Mouse (Mus musculus): ENCODE measurements at regions not wholly inside any gene's neighbourhood (a gene's known extent, or its start where the extent isn't known, plus 50 kb on each side); places are given as distances from the start of the nearest gene placed in this dataset.

DNA sequence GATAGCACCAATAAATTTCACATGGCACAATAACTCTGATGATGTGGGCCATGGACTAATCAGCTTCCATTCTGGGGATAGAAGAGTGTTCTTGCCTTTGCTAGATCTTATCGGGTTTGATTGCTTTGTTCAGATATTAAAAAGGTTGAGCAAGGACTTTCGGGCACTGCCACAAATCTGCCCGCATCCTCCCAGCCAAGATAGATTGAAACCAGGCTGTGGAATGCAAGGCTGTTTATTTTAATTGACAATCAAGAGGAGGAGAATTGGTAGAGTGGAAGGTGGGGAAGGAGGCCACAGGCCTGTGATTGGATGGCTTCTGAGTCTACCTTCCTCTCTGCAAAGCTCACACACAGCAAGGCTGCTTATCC lies 106.5 kb upstream of the Cadm1 start:
- Histone ChIP-seq H3K4me1 (peaks cover 45% of the 10 kb centered on the region), H3K9me3 (replicated peaks) (no peaks in the 10 kb centered on the region), H3K27ac (peak overlapping the region; percentile 65), H3K36me3 (no peaks in the 10 kb centered on the region), H3K27me3 (ENCODE audit: low read depth, poor library complexity, severe bottlenecking) (peaks cover 7% of the 10 kb centered on the region; the same call in 1 of the 2 replicates), H3K4me3 (no peak overlapping the region)
- WGBS = 54% methylated on average over 3 of the region's 3 CpGs
- DNase-seq (ENCODE audit: low spot score) = no peak

DNA sequence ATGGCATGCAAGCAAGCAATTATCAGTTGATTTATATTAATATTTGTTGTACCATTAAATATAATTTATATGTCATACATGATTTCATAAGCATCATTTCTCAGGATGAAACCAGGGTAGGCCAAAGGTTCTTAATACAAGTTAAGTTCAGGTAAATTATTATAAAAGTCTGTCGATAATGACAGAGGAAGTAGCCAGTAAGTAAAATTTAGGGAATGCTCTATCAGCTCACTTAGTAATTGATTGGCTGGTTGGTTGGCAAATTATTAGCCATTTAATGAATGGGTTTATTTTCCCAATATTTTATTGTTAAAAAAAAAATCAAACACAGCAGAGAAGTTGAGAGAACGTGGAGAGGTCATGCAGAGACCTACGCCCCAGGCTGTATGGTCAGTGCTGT lies 105.8 kb upstream of the Cadm1 start:
- Histone ChIP-seq H3K9me3 (replicated peaks) (no peaks in the 10 kb centered on the region), H3K4me3 (no peak overlapping the region), H3K4me1 (peaks cover 37% of the 10 kb centered on the region), H3K36me3 (no peaks in the 10 kb centered on the region), H3K27ac (no peak overlapping the region), H3K27me3 (ENCODE audit: low read depth, poor library complexity, severe bottlenecking) (peaks cover 7% of the 10 kb centered on the region; the same call in 1 of the 2 replicates)
- WGBS = 89% methylated on average over 3 of the region's 3 CpGs
- DNase-seq (ENCODE audit: low spot score) = no peak

DNA sequence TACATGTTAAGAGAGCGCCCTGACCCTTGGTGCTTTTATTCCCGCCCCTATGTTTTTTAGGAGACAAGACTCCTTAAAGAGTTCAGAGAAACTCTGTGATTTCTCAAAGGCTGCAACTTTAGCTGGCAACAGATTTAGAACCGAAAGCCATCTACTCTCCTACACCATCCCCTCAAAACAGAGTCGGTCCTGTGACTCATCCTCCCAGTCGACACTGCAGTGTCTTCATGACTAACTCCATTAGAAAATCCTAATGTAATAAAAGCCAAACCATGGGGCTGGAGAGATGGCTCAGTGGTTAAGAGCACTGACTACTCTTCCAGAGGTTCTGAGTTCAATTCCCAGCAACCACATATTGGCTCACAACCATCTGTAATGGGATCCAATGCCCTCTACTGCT lies 103.3 kb upstream of the Cadm1 start:
- Histone ChIP-seq H3K27ac (no peak overlapping the region), H3K4me3 (no peak overlapping the region), H3K36me3 (no peaks in the 10 kb centered on the region), H3K9me3 (replicated peaks) (no peaks in the 10 kb centered on the region), H3K27me3 (ENCODE audit: low read depth, poor library complexity, severe bottlenecking) (no peaks in the 10 kb centered on the region), H3K4me1 (peaks cover 27% of the 10 kb centered on the region)
- DNase-seq (ENCODE audit: low spot score) = no peak
- 93% methylated on average over 5 of the region's 5 CpGs for WGBS

DNA sequence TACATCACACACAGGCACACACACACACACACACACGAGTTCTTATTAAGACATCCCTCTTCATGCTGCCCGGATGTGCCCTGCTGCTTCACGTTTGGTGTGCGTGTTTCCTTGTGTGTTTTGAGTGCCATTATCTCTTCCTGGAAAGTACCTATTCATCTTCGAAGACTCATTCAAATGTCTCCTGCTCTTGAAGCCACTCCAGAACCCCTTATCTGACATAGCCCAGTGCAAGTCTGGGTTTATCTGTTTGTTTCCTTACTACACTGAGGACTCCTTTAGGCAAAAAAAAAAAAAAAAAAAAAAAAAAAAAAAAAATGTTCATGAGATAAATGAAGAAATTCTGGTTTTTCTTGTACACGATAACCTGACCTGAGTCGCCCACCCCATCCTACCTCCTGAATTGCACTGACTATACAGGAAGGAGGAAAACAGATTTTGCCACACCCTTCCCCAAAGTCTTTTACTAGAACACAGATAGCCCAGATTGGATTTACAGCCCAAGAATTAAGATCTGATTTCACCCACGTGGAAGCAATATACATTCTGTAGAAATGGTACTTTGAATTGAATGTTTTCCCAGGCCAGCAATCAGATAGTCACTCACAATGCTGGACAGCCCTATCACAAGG lies 101.1 kb upstream of the Cadm1 start:
- Histone ChIP-seq H3K27me3 (ENCODE audit: low read depth, poor library complexity, severe bottlenecking) (no peaks in the 10 kb centered on the region), H3K4me3 (no peak overlapping the region), H3K27ac (no peak overlapping the region), H3K9me3 (replicated peaks) (no peaks in the 10 kb centered on the region), H3K36me3 (no peaks in the 10 kb centered on the region), H3K4me1 (peaks cover 6% of the 10 kb centered on the region)
- 85% methylated on average over 8 of the region's 8 CpGs for WGBS
- no peak for DNase-seq (ENCODE audit: low spot score)

DNA sequence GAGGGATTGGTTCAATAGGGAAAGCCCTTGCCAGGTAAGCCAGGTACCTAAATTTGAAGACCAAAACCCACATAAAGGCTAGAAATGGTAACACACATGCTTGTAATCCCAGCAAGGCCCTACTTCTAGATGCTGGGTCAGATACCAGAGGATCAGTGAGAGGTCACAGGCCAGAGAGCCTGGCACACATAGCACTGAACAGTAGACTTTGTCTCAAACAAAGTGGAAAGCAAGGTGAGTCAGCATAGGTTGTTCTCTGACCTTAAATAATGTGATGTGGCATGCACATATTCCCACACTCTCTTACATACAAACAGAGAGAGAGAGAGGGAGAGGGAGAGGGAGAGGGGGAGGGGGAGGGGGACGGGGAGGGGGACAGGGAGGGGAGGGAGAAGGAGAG lies 100.3 kb upstream of the Cadm1 start:
- no peak overlapping the region for H3K4me3 ChIP-seq
- no peaks in the 10 kb centered on the region for H3K4me1 ChIP-seq
- no peaks in the 10 kb centered on the region for H3K27me3 ChIP-seq (ENCODE audit: low read depth, poor library complexity, severe bottlenecking)
- no peaks in the 10 kb centered on the region for H3K36me3 ChIP-seq
- no peak overlapping the region for H3K27ac ChIP-seq
- whole genome bisulfite sequencing = no CpG with 5 or more reads among the region's 1 CpGs
- no peak for DNase-seq (ENCODE audit: low spot score)
- no peaks in the 10 kb centered on the region for H3K9me3 ChIP-seq (replicated peaks)

DNA sequence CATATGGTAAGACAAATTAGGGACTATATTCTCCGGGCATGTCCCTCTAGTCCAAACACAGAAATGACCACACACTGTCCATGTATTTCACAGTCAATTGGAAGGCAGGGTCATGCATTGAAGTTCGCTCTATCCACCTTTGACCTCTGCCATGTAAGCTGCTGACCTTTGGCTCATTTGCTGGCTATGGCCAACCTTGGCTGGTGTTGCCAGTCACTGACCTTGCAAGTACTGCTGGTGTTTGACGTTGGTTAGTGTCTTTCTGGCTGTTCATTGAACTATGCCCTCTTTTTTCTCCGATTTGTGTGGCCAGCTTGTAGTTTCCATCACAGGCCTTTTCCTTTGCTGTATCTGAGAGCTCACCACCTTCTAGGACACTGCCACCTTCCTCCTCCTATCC lies 97.3 kb upstream of the Cadm1 start:
- 0 out of 2 replicates have a peak, but pooled peaks cover 4% of the 10 kb centered on the region for H3K4me1 ChIP-seq
- no peaks in the 10 kb centered on the region for H3K9me3 ChIP-seq (replicated peaks)
- H3K27ac ChIP-seq = no peak overlapping the region
- 78% methylated on average over 4 of the region's 4 CpGs for WGBS
- DNase-seq (ENCODE audit: low spot score) = no peak
- no peaks in the 10 kb centered on the region for H3K27me3 ChIP-seq (ENCODE audit: low read depth, poor library complexity, severe bottlenecking)
- no peaks in the 10 kb centered on the region for H3K36me3 ChIP-seq
- H3K4me3 ChIP-seq = no peak overlapping the region

DNA sequence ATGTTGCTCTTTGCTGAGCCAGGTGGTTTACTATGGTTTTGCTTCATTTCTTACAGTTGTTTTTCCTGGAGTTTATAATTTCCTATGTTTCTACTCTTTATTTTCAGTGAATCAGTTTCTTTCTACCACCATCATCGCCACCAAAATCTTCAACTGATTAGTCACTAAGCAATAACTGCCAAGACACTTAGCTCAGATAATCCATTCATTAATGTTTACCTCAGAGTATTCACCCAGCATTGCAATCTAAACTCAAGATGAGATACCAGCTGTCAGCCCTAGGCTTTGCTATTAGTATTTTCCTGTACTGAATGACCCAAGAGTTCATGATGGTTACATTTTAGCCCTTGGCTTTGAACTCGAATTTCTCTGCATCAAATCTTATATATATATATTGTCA lies 96.8 kb upstream of the Cadm1 start:
- H3K27ac ChIP-seq = no peak overlapping the region
- H3K4me3 ChIP-seq = no peak overlapping the region
- no peaks in the 10 kb centered on the region for H3K9me3 ChIP-seq (replicated peaks)
- 0 out of 2 replicates have a peak, but pooled peaks cover 4% of the 10 kb centered on the region for H3K4me1 ChIP-seq
- no peaks in the 10 kb centered on the region for H3K27me3 ChIP-seq (ENCODE audit: low read depth, poor library complexity, severe bottlenecking)
- DNase-seq (ENCODE audit: low spot score) = no peak
- H3K36me3 ChIP-seq = no peaks in the 10 kb centered on the region
- 78% methylated on average over 2 of the region's 2 CpGs for WGBS

DNA sequence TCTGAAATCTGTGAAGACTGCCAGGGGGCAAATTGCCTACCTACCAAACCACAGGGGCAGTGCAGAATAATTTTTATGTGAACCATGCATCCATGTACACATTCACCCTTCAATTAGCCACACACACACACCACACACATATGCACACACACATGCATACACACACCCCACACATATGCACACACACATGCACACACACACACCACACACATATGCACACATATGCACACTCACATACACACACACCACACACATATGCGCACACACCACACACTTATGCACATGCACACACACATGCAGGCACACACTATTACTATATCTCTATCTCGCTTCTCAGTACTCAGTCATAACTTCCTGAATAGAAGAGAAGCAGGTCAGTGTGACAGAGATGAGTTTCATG lies 95.9 kb upstream of the Cadm1 start:
- Histone ChIP-seq H3K4me3 (no peak overlapping the region), H3K4me1 (0 out of 2 replicates have a peak, but pooled peaks cover 4% of the 10 kb centered on the region), H3K9me3 (replicated peaks) (no peaks in the 10 kb centered on the region), H3K27ac (no peak overlapping the region), H3K36me3 (no peaks in the 10 kb centered on the region), H3K27me3 (ENCODE audit: low read depth, poor library complexity, severe bottlenecking) (peaks cover 8% of the 10 kb centered on the region; the same call in 1 of the 2 replicates)
- DNase-seq (ENCODE audit: low spot score) = no peak
- whole genome bisulfite sequencing = 94% methylated on average over 2 of the region's 2 CpGs

DNA sequence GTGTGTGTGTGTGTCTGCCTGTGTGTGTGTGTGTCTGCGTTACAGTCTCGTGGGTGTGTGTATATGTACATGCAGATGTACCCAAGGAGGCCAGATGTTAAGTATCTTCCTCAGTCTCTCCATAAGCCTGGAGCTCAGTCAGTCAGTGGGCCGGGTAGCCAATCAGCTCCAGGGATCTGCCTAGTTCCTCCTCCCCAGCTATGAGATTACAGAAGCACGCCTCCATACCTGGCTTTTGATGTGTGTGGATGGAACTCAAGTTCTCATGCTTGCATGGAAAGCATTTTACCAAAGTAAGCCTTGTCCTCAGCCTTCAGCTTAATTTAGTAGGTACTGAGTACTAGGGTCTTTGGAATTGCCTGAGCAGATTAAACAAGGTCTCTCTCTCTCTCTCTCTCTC lies 91.0 kb upstream of the Cadm1 start:
- Histone ChIP-seq H3K36me3 (no peaks in the 10 kb centered on the region), H3K27ac (no peak overlapping the region), H3K27me3 (ENCODE audit: low read depth, poor library complexity, severe bottlenecking) (peaks cover 12% of the 10 kb centered on the region; the same call in 1 of the 2 replicates), H3K4me1 (peaks cover 18% of the 10 kb centered on the region), H3K9me3 (replicated peaks) (no peaks in the 10 kb centered on the region), H3K4me3 (no peak overlapping the region)
- 62% methylated on average over 4 of the region's 4 CpGs for WGBS
- DNase-seq (ENCODE audit: low spot score) = no peak

DNA sequence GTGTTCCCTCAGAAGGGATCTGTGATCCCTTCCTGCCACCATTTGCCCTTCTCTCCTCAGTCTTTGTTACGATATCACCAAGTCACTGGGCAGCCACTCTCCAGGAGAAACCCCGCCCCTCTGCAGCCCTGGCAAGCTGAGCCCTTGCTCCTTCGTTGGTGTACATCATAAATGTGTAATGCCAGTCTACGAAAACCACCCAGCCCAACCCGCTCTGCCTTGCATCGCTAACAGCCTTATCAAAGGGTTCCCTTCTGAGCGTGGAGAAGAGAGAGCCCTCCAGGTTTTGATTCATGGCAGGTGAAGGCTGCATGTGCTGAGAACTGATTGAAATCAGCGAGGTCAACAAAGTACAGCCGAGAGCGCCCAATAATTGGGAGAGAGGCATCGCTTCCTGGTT lies 90.5 kb upstream of the Cadm1 start:
- no peaks in the 10 kb centered on the region for H3K36me3 ChIP-seq
- no peak for DNase-seq (ENCODE audit: low spot score)
- no peaks in the 10 kb centered on the region for H3K9me3 ChIP-seq (replicated peaks)
- H3K27me3 ChIP-seq (ENCODE audit: low read depth, poor library complexity, severe bottlenecking) = peaks cover 12% of the 10 kb centered on the region; the same call in 1 of the 2 replicates
- H3K4me1 ChIP-seq = peaks cover 18% of the 10 kb centered on the region
- H3K4me3 ChIP-seq = peak overlapping the region; percentile 26
- WGBS = 28% methylated on average over 11 of the region's 11 CpGs
- H3K27ac ChIP-seq = no peak overlapping the region

DNA sequence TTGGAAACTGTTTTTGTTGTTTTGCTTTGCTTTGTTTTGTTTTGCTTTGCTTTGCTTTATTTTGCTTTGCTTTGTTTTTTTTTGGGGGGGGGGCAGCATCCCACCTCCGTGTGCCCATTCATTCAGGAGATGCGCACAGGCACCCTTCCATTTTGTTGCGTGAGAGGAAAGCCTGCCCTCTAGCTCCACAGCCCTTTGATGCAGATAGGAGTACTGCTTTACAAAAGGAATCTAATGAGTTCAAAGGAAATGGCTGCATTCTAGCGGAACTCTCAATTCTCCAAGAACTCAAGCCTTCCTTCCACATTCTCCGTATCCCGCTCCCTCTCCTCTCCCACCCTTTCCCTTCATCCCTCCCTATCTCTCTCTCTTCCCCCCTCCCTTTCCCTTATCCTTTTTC lies 89.8 kb upstream of the Cadm1 start:
- WGBS = 31% methylated on average over 6 of the region's 6 CpGs
- H3K36me3 ChIP-seq = no peaks in the 10 kb centered on the region
- DNase-seq (ENCODE audit: low spot score) = no peak
- H3K9me3 ChIP-seq (replicated peaks) = no peaks in the 10 kb centered on the region
- peaks cover 16% of the 10 kb centered on the region for H3K4me1 ChIP-seq
- no peak overlapping the region for H3K27ac ChIP-seq
- peaks cover 12% of the 10 kb centered on the region; the same call in 1 of the 2 replicates for H3K27me3 ChIP-seq (ENCODE audit: low read depth, poor library complexity, severe bottlenecking)
- H3K4me3 ChIP-seq = peak overlapping the region; percentile 26

DNA sequence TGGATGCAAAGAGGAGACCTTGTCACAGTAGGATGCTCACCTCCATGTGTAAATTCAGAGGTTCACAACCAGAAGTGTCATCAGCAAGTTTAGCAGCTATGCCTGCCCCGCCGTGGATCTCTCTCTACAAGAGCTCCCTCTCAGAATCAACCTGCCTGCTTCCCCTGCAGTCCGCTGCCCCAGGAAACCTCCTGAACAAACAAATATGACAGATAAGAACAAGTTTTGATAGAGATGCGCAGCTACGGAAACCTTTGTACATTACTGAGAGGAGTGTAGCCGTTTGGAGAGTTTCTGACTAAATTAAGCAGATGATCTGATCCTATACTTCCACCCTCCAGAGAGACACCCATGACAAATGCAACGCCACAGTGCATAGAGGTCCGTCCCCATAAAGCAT lies 88.8 kb upstream of the Cadm1 start:
- peaks cover 12% of the 10 kb centered on the region; the same call in 1 of the 2 replicates for H3K27me3 ChIP-seq (ENCODE audit: low read depth, poor library complexity, severe bottlenecking)
- H3K27ac ChIP-seq = no peak overlapping the region
- H3K4me3 ChIP-seq = no peak overlapping the region
- DNase-seq (ENCODE audit: low spot score) = no peak
- no peaks in the 10 kb centered on the region for H3K9me3 ChIP-seq (replicated peaks)
- H3K4me1 ChIP-seq = peaks cover 14% of the 10 kb centered on the region
- WGBS = 92% methylated on average over 8 of the region's 8 CpGs
- H3K36me3 ChIP-seq = no peaks in the 10 kb centered on the region

DNA sequence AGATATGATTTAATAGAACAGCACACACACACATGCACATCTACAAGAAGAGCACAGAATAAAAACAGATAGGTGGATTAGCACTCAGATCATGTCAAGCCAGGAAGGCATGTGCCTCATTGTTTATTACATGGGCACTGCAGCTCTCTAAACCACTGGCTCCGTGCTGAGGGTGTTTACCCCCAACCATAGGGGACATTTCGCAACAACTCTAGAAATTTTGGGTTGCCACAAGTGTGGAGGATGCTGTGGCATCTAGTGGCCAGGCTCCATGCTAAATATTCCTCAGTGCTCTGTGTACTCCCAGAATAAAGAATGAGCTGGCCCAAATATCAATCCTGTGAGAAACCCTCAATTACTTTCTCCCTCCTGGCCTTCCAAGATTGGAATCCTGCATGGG lies 85.8 kb upstream of the Cadm1 start:
- DNase-seq (ENCODE audit: low spot score) = no peak
- Histone ChIP-seq H3K27ac (no peak overlapping the region), H3K36me3 (no peaks in the 10 kb centered on the region), H3K27me3 (ENCODE audit: low read depth, poor library complexity, severe bottlenecking) (0 out of 2 replicates have a peak, but pooled peaks cover 4% of the 10 kb centered on the region), H3K4me1 (peaks cover 14% of the 10 kb centered on the region), H3K9me3 (replicated peaks) (no peaks in the 10 kb centered on the region), H3K4me3 (no peak overlapping the region)
- 83% methylated on average over 2 of the region's 2 CpGs for WGBS

DNA sequence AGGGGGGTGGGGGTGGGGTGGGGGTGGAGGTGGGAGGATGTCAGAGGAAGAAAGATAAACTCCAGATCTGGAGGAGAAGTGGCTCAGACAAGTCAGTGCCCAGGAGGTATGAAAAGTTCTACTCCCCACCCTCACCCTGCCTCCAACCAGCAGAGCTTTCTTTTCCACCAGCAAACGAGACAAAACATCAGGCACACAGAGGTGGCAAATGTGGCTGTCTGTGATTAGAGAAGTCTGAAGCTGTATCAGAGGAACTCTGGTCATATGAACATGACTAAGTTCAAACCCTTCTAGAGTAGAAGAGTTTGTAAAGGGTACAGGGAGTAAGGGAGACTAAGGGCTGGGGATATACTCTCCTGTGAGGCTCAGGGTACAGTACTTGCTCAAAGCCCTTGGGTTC lies 85.2 kb upstream of the Cadm1 start:
- WGBS = 13% methylated on average over 1 of the region's 1 CpGs
- no peak overlapping the region for H3K4me3 ChIP-seq
- H3K27me3 ChIP-seq (ENCODE audit: low read depth, poor library complexity, severe bottlenecking) = 0 out of 2 replicates have a peak, but pooled peaks cover 4% of the 10 kb centered on the region
- H3K9me3 ChIP-seq (replicated peaks) = no peaks in the 10 kb centered on the region
- no peaks in the 10 kb centered on the region for H3K36me3 ChIP-seq
- H3K27ac ChIP-seq = no peak overlapping the region
- DNase-seq (ENCODE audit: low spot score) = no peak
- peaks cover 9% of the 10 kb centered on the region for H3K4me1 ChIP-seq
